Mouse (Mus musculus) urinary bladder, postnatal 25 days (tissue): ENCODE measurements around the gene Pinlyp.
"Not testable (repeated sequence)": the region's sequence is repeated elsewhere in the genome, so short reads cannot be mapped to it uniquely, and the experiment has no call there.

ENCODE experiments used
- DNase-seq: peaks from one replicate; pipeline ENCODE4 v3.0.0; 2022; ENCODE audit warnings: low spot score

Gene Pinlyp

GRCm38 (mm10) chr7:24522805-24523204, 23.1 kb downstream of the Pinlyp start:
- DNase-seq, result no peak

- DNase-seq, result not testable (repeated sequence)
These were observed 25.9 kb downstream of the Pinlyp start for GRCm38 (mm10) chr7:24520054-24520453.

GRCm38 (mm10) chr7:24519130-24519529, 26.8 kb downstream of the Pinlyp start:
- no peak for DNase-seq

DNA sequence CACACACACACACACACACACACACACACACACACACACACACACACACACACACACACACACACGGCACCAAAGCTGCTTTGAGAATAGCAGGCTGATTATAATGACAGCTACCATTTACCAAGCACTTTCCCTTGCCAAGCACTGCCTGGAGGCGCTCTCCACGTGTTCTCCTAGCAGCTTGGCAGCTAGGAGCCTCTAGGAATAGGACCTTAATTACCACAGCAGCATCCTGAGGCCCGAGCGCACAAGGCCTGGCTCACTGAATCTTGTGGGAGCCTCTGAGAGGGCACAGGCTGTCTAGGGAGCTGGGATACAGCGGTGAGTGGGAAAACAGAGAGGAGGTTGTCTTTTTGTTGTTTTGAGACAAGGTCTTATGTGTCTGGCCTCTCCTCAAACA, 28.3 kb downstream of the Pinlyp start:
- no peak for DNase-seq

- DNase-seq, result no peak
These were observed 28.8 kb downstream of the Pinlyp start for GRCm38 (mm10) chr7:24517077-24517476.

GRCm38 (mm10) chr7:24516319-24516718, 29.6 kb downstream of the Pinlyp start:
- not testable (repeated sequence) for DNase-seq

- DNase-seq, result no peak
These were observed 33.6 kb downstream of the Pinlyp start, which contains the start of gene AC161166.1 for GRCm38 (mm10) chr7:24512355-24512754. TSS of gene AC161166.1 (minus strand) at chr7:24512455.

- no peak for DNase-seq
These were observed 38.2 kb downstream of the Pinlyp start for GRCm38 (mm10) chr7:24507726-24508114.

- DNase-seq, result peak; percentile 83
These were observed 38.8 kb downstream of the Pinlyp start, which contains the start of gene Zfp428 for GRCm38 (mm10) chr7:24506838-24507725. TSS of gene Zfp428 (plus strand) at chr7:24507006.

DNA sequence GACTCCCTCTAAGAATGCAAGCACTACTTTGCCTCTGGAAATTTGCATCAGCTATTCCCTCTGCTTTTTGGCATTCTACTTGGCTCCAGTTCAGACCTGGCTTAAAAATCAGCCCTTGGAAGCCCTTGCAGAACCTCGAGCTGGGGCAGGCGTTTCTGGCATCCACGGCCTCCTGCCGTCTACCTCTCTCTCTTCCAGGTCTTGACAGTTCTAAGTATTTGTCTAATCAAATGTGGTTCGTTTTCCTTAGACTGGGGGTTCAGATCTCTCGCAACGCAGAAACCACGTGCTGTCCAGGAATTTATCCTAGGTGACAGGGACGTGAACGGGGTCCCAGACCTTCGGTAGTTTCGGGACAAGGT, 39.5 kb downstream of the Pinlyp start:
- DNase-seq, result no peak

DNA sequence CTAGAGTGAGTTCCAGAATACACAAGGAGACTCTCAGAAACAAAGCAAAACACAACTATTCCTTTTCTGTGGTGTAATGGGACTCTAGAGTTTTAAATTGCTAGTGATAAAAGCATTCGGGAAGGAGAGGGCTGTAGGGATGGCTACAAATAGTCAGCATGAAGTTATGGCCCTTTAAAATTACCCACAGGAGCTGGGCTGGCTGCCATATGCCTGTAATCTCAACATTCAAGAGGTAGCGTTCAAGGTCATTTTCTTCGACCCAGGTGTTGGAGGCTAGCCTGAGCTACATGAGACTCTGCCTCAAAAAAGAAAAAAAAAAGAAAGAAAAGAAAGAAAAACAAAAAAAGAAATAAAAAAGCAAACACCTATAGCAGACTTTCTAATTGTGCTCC, 39.9 kb downstream of the Pinlyp start:
- DNase-seq, result no peak

- no peak for DNase-seq
These were observed 40.4 kb downstream of the Pinlyp start for GRCm38 (mm10) chr7:24505447-24506064.

GRCm38 (mm10) chr7:24504868-24505267, 41.0 kb downstream of the Pinlyp start:
- no peak for DNase-seq

DNA sequence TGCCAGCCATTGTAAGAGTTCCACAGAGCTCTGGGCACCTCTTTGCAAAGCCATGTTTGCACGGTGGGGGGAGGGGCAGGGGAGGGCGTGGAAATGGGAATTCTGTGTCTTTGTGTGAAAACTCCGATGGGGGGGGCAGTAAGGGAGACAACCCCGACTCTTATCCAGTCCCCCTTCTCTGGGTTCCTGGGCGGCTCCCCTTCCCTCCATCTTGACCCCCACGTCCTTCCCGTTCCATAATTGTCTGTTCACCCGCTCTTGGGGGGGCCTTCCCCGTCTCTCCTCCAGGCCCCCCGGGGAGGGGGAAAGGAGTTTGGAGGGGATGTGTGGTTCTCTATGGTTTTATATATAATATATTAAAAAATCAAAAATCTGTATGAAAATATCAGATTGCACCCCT, 41.9 kb downstream of the Pinlyp start:
- no peak for DNase-seq

DNA sequence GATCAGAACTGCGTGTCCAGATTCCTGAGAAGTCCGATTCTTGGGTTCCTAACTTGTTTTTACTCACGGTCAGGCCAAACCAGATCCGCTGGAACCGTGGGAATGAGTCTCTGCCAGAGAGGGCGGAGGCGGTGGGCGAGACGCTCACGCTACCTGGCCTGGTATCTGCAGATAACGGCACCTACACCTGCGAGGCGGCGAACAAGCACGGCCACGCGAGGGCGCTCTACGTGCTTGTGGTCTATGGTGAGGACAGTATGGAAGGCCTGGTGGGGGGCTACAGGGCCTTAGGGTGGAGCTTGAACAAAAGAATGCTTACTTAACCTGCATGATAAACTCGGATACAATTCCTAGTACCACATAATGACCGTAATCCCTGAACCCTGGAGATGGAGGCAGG, 44.4 kb downstream of the Pinlyp start:
- no peak for DNase-seq

GRCm38 (mm10) chr7:24500929-24501328, 45.0 kb downstream of the Pinlyp start:
- DNase-seq, result no peak

DNA sequence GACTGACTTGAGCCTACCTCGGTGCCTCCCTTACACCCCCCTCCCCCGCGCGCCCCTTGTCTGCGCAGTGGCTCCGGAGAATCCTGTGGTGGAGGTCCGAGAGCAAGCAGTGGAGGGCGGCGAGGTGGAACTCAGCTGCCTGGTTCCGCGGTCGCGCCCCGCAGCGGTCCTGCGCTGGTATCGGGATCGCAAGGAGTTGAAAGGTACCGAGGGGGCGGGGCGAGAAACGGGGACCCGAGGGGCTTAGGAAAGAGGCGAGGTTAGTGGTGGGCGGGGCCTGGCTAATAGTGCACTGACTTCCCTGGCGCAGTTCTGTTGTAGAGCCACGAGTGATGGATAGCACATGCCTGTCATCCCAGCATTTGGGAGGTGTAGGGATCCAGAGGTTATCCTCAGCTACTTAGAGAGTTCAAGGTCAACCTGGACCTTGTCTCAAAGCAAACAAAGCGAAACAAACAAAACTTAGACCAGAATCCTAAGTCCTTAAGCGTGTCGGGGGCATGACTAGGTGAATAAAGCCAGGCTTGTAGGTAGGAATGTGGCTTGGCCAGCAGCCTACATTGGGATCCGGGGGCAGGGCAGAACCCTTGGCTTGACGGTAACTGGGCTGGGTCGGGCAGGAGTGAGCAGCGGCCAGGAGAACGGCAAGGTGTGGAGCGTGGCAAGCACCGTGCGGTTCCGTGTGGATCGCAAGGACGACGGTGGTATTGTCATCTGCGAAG, 45.9 kb downstream of the Pinlyp start:
- DNase-seq, result no peak
